Mouse (Mus musculus) small intestine, adult 2 months (tissue): ENCODE data around the gene Trim45. TPM values are rescaled to one million over a fixed set of nuclear protein-coding genes. Genes with fewer than 3 reads are reported as not detected.

Source experiments
- H3K27ac ChIP-seq: fragments of 200-500 bp; 2 replicates; pipeline ENCODE4 v1.5.1; 2012; ENCODE audit warnings: low read depth, low read length, control low read depth, inconsistent platforms; ENCODE audit not compliant: insufficient read depth
- H3K27me3 ChIP-seq: fragments of 200-500 bp; 2 replicates; pipeline ENCODE4 v1.6.1; 2012; ENCODE audit warnings: mild to moderate bottlenecking, moderate library complexity, low read length, inconsistent platforms; ENCODE audit not compliant: control insufficient read depth, insufficient read depth
- H3K36me3 ChIP-seq: fragments of 200-500 bp; 2 replicates; pipeline ENCODE4 v1.6.1; 2012; ENCODE audit warnings: mild to moderate bottlenecking, low read length, control low read depth, inconsistent platforms; ENCODE audit not compliant: control insufficient read depth, insufficient read depth
- H3K4me1 ChIP-seq: fragments of 200-500 bp; 2 replicates; pipeline ENCODE4 v1.6.1; 2012; ENCODE audit warnings: low read length, inconsistent platforms, mixed read lengths; ENCODE audit not compliant: control insufficient read depth, insufficient read depth, insufficient read length
- H3K4me3 ChIP-seq: fragments of 200-500 bp; 2 replicates; pipeline ENCODE4 v1.5.1; 2012; ENCODE audit warnings: low read depth, mild to moderate bottlenecking, control low read depth, inconsistent platforms, low read length, moderate library complexity
- CTCF ChIP-seq: fragments of 200-500 bp; IDR thresholded peaks from 2 replicates; pipeline ENCODE4 v1.5.1; 2012; ENCODE audit warnings: low read depth, mild to moderate bottlenecking, control low read depth, inconsistent platforms, low read length, moderate library complexity, mixed read lengths; ENCODE audit not compliant: insufficient replicate concordance, insufficient read length; ENCODE audit errors: extremely low read depth
- POLR2A ChIP-seq: fragments of 200-500 bp; IDR thresholded peaks from 2 replicates; pipeline ENCODE4 v1.6.1; 2012; ENCODE audit warnings: low read depth, mild to moderate bottlenecking, control low read depth, inconsistent platforms, low read length, moderate library complexity
- WGBS: fragments of 180-500 bp; shearing (Covaris S2); methylation state at CpG from one replicate; pipeline ENCODE4 v1.1.7; 2018; 5-methylcytosine and 5-hydroxymethylcytosine counted together
- polyA plus RNA-seq: library from polyadenylated mRNA; depleted of rRNA; stranded (reverse); fragments of >200 nt; gene quantifications from 2 replicates; pipeline ENCODE4 v1.2.3, GENCODE M21; 2012; rRNA removed

The Trim45 gene
- polyA plus RNA-seq, 1 experiment = 0.82 TPM

DNA sequence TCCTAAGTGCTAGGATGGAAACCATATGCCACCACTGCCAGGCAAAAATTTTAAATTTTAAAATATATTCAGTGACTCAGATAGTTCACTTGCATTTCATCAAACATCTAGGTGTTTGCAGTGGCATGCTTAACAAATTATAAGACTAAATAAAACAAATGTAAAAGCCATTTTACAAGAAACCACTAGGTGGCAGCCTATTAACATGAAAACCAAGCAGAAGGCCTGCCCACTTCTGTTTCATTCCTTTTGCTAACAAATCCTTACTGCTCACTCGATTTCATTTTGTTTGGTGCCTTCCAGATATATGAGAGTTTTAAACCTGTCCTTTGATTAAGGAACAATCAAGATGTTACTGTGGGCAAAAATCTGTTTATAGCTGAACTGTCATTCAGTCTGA lies 51.9 kb downstream of the Trim45 start:
- WGBS = 0% methylated on average over 1 of the region's 1 CpGs
- Histone ChIP-seq H3K4me1 (0 out of 2 replicates have a peak, but pooled peaks cover 4% of the 10 kb centered on the region), H3K27me3 (no peaks in the 10 kb centered on the region), H3K4me3 (no peak overlapping the region), H3K27ac (no peak overlapping the region), H3K36me3 (no peaks in the 10 kb centered on the region)
- TF ChIP-seq POLR2A (no peak), CTCF (no peak)

DNA sequence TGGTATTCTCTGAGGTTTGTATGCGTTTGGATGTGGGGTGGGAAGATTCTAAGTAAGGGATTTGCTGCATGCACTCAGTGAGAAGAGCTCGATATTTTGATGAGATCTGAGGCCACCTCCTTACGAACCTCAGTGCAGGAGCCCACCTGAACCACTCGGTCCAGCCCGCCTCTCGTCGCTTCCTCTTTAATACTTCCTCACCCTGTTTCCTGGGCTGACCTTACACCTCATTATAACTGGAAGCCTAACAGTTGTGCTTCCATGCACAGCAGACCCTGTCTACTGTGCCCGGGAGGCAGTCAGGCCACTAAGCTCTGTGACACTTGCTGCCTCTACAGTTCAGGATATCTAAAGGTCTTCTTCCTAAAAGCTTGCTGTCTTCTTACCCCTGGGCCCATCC lies 57.3 kb downstream of the Trim45 start:
- Histone ChIP-seq H3K27me3 (no peaks in the 10 kb centered on the region), H3K4me3 (no peak overlapping the region), H3K4me1 (no peaks in the 10 kb centered on the region), H3K36me3 (no peaks in the 10 kb centered on the region), H3K27ac (no peak overlapping the region)
- TF ChIP-seq CTCF (no peak), POLR2A (no peak)
- 72% methylated on average over 8 of the region's 8 CpGs for WGBS

Other genes starting within 250 kb of the Trim45 start
- gene Man1a2, start 236.7 kb upstream of the Trim45 start, polyA plus RNA-seq = 26.4 and 31.1 TPM in 2 replicates
- gene Vtcn1, start 96.7 kb upstream of the Trim45 start, polyA plus RNA-seq = 0.10 TPM in 1 of 2 replicates, not detected in the other
- 0.89 and 1.1 TPM in 2 replicates for gene Ttf2, start 47.5 kb downstream of the Trim45 start, polyA plus RNA-seq
- gene Cd101, start 107.4 kb downstream of the Trim45 start, polyA plus RNA-seq = 1.2 and 1.8 TPM in 2 replicates
- 15.9 and 26.2 TPM in 2 replicates for gene Ptgfrn, start 188.1 kb downstream of the Trim45 start, polyA plus RNA-seq